ENCODE assay signal across 16 mouse cellular contexts in the genomic region with DNA sequence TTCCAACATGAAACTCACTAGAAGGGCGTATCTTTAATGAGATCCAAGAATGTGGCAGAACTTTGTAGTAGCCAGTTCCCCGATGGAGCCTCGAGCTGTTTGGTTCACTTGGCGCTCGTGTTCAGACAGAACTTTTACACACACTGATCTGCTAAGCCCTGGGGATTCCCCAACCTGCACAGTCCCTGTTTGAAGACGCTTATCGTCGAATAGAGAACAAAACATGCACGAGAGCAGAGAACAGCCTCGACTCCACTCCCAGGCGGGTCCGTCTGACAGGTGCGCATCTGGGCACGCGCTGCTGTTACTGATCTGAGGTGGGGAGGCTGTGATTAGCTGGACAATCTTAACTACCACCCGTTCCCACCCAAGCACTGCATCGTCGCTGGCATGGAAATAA.
DNase-seq lines count a peak whose midpoint lies in the region; ATAC-seq and TF ChIP-seq lines count a peak whose summit lies in the region.
"Had no signal": no experiment of that assay in that cellular context is flagged by ENCODE, and none has a peak within 500 bp of the region (broad histone marks: within the 10 kb centered on the region; RNA-seq: fewer than 3 reads in every experiment).

No protein-coding gene starts in this region.

- H3K4me3 ChIP-seq in embryonic facial prominence, embryonic 14.5 days (ENCODE audit: low read depth, low read length), result no peak overlapping the region
- no peak overlapping the region for H3K4me3 ChIP-seq in embryonic facial prominence, embryonic 10.5 days
- H3K4me3 ChIP-seq in stomach, embryonic 14.5 days (ENCODE audit: low read depth, low read length), result no peak overlapping the region
- H3K4me3 ChIP-seq in stomach, postnatal 0 days (ENCODE audit: low read depth, low read length), result no peak overlapping the region
- no peak overlapping the region for H3K4me3 ChIP-seq in spleen, adult 2 months (ENCODE audit: extremely low read depth, insufficient read depth, insufficient read length)
- no peak overlapping the region for H3K4me3 ChIP-seq in hindbrain, embryonic 16.5 days (ENCODE audit: low read length)
- H3K4me3 ChIP-seq: embryonic facial prominence, embryonic 12.5 days; stomach, embryonic 15.5 days had no signal

- no peak for TF ChIP-seq CTCF in stomach, postnatal 0 days (IDR thresholded peaks at IDR 0.05; ENCODE audit: low read depth)
- TF ChIP-seq CTCF in spleen, adult 2 months (IDR thresholded peaks at IDR 0.05; ENCODE audit: extremely low read depth, insufficient read depth, insufficient read length, insufficient replicate concordance), result no peak

- TF ChIP-seq POLR2A in spleen, adult 2 months (IDR thresholded peaks at IDR 0.05; ENCODE audit: low read depth, low read length), result no peak

- WGBS in embryonic facial prominence, embryonic 14.5 days, result 66% methylated on average over 18 of the region's 18 CpGs
- 81% methylated on average over 18 of the region's 18 CpGs for WGBS in embryonic facial prominence, embryonic 10.5 days
- 59% methylated on average over 18 of the region's 18 CpGs for WGBS in stomach, embryonic 14.5 days
- WGBS in stomach, postnatal 0 days, result 40% methylated on average over 18 of the region's 18 CpGs
- 27% methylated on average over 18 of the region's 18 CpGs for WGBS in spleen, adult 2 months
- WGBS in hindbrain, embryonic 16.5 days, result 65% methylated on average over 18 of the region's 18 CpGs

- no peaks in the 10 kb centered on the region for H3K27me3 ChIP-seq in embryonic facial prominence, embryonic 14.5 days (replicated peaks; ENCODE audit: control insufficient read depth, insufficient read depth, low read length)
- H3K27me3 ChIP-seq in embryonic facial prominence, embryonic 10.5 days (replicated peaks; ENCODE audit: low read depth, poor library complexity, severe bottlenecking), result no peaks in the 10 kb centered on the region
- H3K27me3 ChIP-seq in stomach, embryonic 14.5 days (ENCODE audit: control insufficient read depth, insufficient read depth, low read length), result no peaks in the 10 kb centered on the region
- H3K27me3 ChIP-seq in stomach, postnatal 0 days (ENCODE audit: control insufficient read depth, insufficient read depth, low read length), result no peaks in the 10 kb centered on the region
- no peaks in the 10 kb centered on the region for H3K27me3 ChIP-seq in spleen, adult 2 months (ENCODE audit: control insufficient read depth, insufficient read depth, low read length)
- no peaks in the 10 kb centered on the region for H3K27me3 ChIP-seq in hindbrain, embryonic 16.5 days (replicated peaks; ENCODE audit: control insufficient read depth, insufficient read depth, low read length)
- H3K27me3 ChIP-seq: embryonic facial prominence, embryonic 12.5 days; stomach, embryonic 15.5 days had no signal

- DNase-seq in embryonic facial prominence, embryonic 14.5 days (ENCODE audit: low spot score), result peak; percentile 76
- DNase-seq in embryonic facial prominence, embryonic 10.5 days (ENCODE audit: low spot score), result no peak
- no peak for DNase-seq in stomach, postnatal 0 days (ENCODE audit: low spot score)
- peak; percentile 47 to 59 for DNase-seq in spleen, adult 2 months (ENCODE audit: low read depth in 1 of 2, low spot score in 2 of 2)
- no peak for DNase-seq in left cerebral cortex, postnatal 25 days (ENCODE audit: low spot score in 2 of 2)
- DNase-seq in kidney, postnatal 14 days, result no peak
- DNase-seq: cerebellum, postnatal 14 days; gastrocnemius, postnatal 10 days; lung, postnatal 4 days had no signal

- no peak overlapping the region for H3K4me2 ChIP-seq in embryonic facial prominence, embryonic 14.5 days (ENCODE audit: low read depth, low read length)
- no peak overlapping the region for H3K4me2 ChIP-seq in stomach, embryonic 14.5 days (replicated peaks; ENCODE audit: low read depth, low read length)
- H3K4me2 ChIP-seq in stomach, postnatal 0 days (replicated peaks; ENCODE audit: low read depth), result no peak overlapping the region
- no peak overlapping the region for H3K4me2 ChIP-seq in hindbrain, embryonic 16.5 days (ENCODE audit: low read length)
- H3K4me2 ChIP-seq: embryonic facial prominence, embryonic 12.5 days; stomach, embryonic 15.5 days had no signal

- no peaks in the 10 kb centered on the region for H3K9me3 ChIP-seq in embryonic facial prominence, embryonic 14.5 days (ENCODE audit: control insufficient read depth, low read length)
- H3K9me3 ChIP-seq in embryonic facial prominence, embryonic 10.5 days, result no peaks in the 10 kb centered on the region
- no peaks in the 10 kb centered on the region for H3K9me3 ChIP-seq in stomach, embryonic 14.5 days (ENCODE audit: control insufficient read depth, low read depth, low read length)
- H3K9me3 ChIP-seq in stomach, postnatal 0 days (ENCODE audit: control insufficient read depth, low read length), result no peaks in the 10 kb centered on the region
- H3K9me3 ChIP-seq in hindbrain, embryonic 16.5 days (ENCODE audit: control insufficient read depth, low read length), result no peaks in the 10 kb centered on the region
- H3K9me3 ChIP-seq: embryonic facial prominence, embryonic 12.5 days; stomach, embryonic 15.5 days had no signal

- no peak for ATAC-seq in embryonic facial prominence, embryonic 14.5 days (ENCODE audit: low read depth)
- no peak for ATAC-seq in stomach, embryonic 14.5 days (ENCODE audit: insufficient number of reproducible peaks, insufficient read depth, low FRiP score, low read depth)
- no peak for ATAC-seq in stomach, postnatal 0 days (ENCODE audit: low FRiP score, low TSS enrichment)
- ATAC-seq in hindbrain, embryonic 16.5 days, result no peak
- ATAC-seq: forebrain, embryonic 14.5 days; midbrain, embryonic 16.5 days had no signal

- peaks cover 39% of the 10 kb centered on the region for H3K4me1 ChIP-seq in embryonic facial prominence, embryonic 14.5 days (ENCODE audit: control insufficient read depth, insufficient read depth, low read length)
- peaks cover 62% of the 10 kb centered on the region for H3K4me1 ChIP-seq in embryonic facial prominence, embryonic 10.5 days
- H3K4me1 ChIP-seq in stomach, embryonic 14.5 days (ENCODE audit: control insufficient read depth, insufficient read depth, low read length), result peaks cover 20% of the 10 kb centered on the region
- peaks cover 3% of the 10 kb centered on the region; the same call in 1 of the 2 replicates for H3K4me1 ChIP-seq in stomach, postnatal 0 days (replicated peaks; ENCODE audit: control insufficient read depth, insufficient read depth)
- H3K4me1 ChIP-seq in spleen, adult 2 months (ENCODE audit: control insufficient read depth, insufficient read depth, insufficient read length), result peaks cover 14% of the 10 kb centered on the region
- peaks cover 39% of the 10 kb centered on the region for H3K4me1 ChIP-seq in hindbrain, embryonic 16.5 days (ENCODE audit: control insufficient read depth, insufficient read depth, low read depth, low read length)

- H3K27ac ChIP-seq in embryonic facial prominence, embryonic 14.5 days (replicated peaks; ENCODE audit: low read depth, low read length), result no peak overlapping the region
- H3K27ac ChIP-seq in embryonic facial prominence, embryonic 10.5 days (replicated peaks), result no peak overlapping the region
- 0 out of 2 replicates have a peak overlapping the region, but pooled peaks have one; percentile 7 for H3K27ac ChIP-seq in stomach, embryonic 14.5 days (ENCODE audit: low read length)
- H3K27ac ChIP-seq in stomach, postnatal 0 days (replicated peaks), result no peak overlapping the region
- H3K27ac ChIP-seq in spleen, adult 2 months (ENCODE audit: insufficient read depth, low read length), result peak overlapping the region; percentile 40
- H3K27ac ChIP-seq in hindbrain, embryonic 16.5 days (ENCODE audit: low read depth, low read length), result no peak overlapping the region
- H3K27ac ChIP-seq: embryonic facial prominence, embryonic 12.5 days; liver, embryonic 14.5 days had no signal

- no peak for TF ChIP-seq EP300 in stomach, postnatal 0 days (optimal IDR thresholded peaks at IDR 0.05)

- intact Hi-C loops in left cerebral cortex, postnatal 25 days (cut with DNase I), result no loop called here

- no peaks in the 10 kb centered on the region for H3K36me3 ChIP-seq in embryonic facial prominence, embryonic 14.5 days (ENCODE audit: control insufficient read depth, insufficient read depth, low read length)
- H3K36me3 ChIP-seq in embryonic facial prominence, embryonic 10.5 days (replicated peaks), result no peaks in the 10 kb centered on the region
- H3K36me3 ChIP-seq in stomach, embryonic 14.5 days (ENCODE audit: control insufficient read depth, insufficient read depth, low read length), result no peaks in the 10 kb centered on the region
- H3K36me3 ChIP-seq in stomach, postnatal 0 days (ENCODE audit: control insufficient read depth, insufficient read depth, low read length), result no peaks in the 10 kb centered on the region
- no peaks in the 10 kb centered on the region for H3K36me3 ChIP-seq in spleen, adult 2 months (ENCODE audit: control insufficient read depth, insufficient read depth, low read length)
- H3K36me3 ChIP-seq in hindbrain, embryonic 16.5 days (ENCODE audit: control insufficient read depth, insufficient read depth, low read length), result no peaks in the 10 kb centered on the region
- H3K36me3 ChIP-seq: embryonic facial prominence, embryonic 12.5 days; stomach, embryonic 15.5 days had no signal

- H3K9ac ChIP-seq in embryonic facial prominence, embryonic 14.5 days (ENCODE audit: low read depth, low read length), result no peak overlapping the region
- no peak overlapping the region for H3K9ac ChIP-seq in stomach, embryonic 14.5 days (replicated peaks; ENCODE audit: low read depth, low read length)
- H3K9ac ChIP-seq in stomach, postnatal 0 days (ENCODE audit: low read length), result no peak overlapping the region
- H3K9ac ChIP-seq in hindbrain, embryonic 16.5 days (ENCODE audit: low read depth, low read length), result no peak overlapping the region
- H3K9ac ChIP-seq: embryonic facial prominence, embryonic 12.5 days; liver, embryonic 14.5 days; stomach, embryonic 15.5 days had no signal

Comparison
In these comparisons a context has a peak if more than half of its experiments do, and no peak if none do; other contexts are left out.
1. DNase-seq: peak in embryonic facial prominence, embryonic 14.5 days (single experiment) and spleen, adult 2 months (2 of 2); none in embryonic facial prominence, embryonic 10.5 days (single experiment), stomach, postnatal 0 days (single experiment), left cerebral cortex, postnatal 25 days (0 of 2) and kidney, postnatal 14 days (single experiment).
2. H3K27ac ChIP-seq: peak in stomach, embryonic 14.5 days (single experiment) and spleen, adult 2 months (single experiment); none in embryonic facial prominence, embryonic 14.5 days (single experiment), embryonic facial prominence, embryonic 10.5 days (single experiment), stomach, postnatal 0 days (single experiment) and hindbrain, embryonic 16.5 days (single experiment).